Mouse (Mus musculus) liver, embryonic 11.5 days (tissue): ENCODE measurements around the gene Aspg. TPM values are rescaled to one million over a fixed set of nuclear protein-coding genes. Genes with fewer than 3 reads are reported as not detected.

ENCODE experiments used
- ATAC-seq: fragments of 200-750 bp; cut with Nextera tagmentation; replicated peaks from 2 replicates; pipeline ENCODE4 v1.8.0; 2017; ENCODE audit warnings: moderate number of reproducible peaks, mild to moderate bottlenecking, moderate TSS enrichment, moderate library complexity; ENCODE audit not compliant: low FRiP score
- DNase-seq: peaks from one replicate; pipeline ENCODE4 v3.0.0-alpha.2; 2017; ENCODE audit warnings: low spot score
- H3K27ac ChIP-seq: fragments of 300-500 bp; sonication (generic); 2 replicates; pipeline ENCODE4 v1.5.1; 2014; ENCODE audit warnings: mild to moderate bottlenecking, low read depth, low read length, control low read depth
- H3K27me3 ChIP-seq: fragments of 300-500 bp; sonication (generic); replicated peaks from 2 replicates; pipeline ENCODE4 v1.6.1; 2014; ENCODE audit warnings: low read length, mixed read lengths; ENCODE audit not compliant: control insufficient read depth, insufficient read depth
- H3K36me3 ChIP-seq: fragments of 300-500 bp; sonication (generic); 2 replicates; pipeline ENCODE4 v1.6.1; 2014; ENCODE audit warnings: mild to moderate bottlenecking, low read length, moderate library complexity, mixed read lengths; ENCODE audit not compliant: control insufficient read depth, insufficient read depth
- H3K4me1 ChIP-seq: fragments of 300-500 bp; sonication (generic); replicated peaks from 2 replicates; pipeline ENCODE4 v1.6.1; 2014; ENCODE audit warnings: low read length, mixed read lengths; ENCODE audit not compliant: control insufficient read depth, insufficient read depth
- H3K4me2 ChIP-seq: fragments of 300-500 bp; sonication (generic); 2 replicates; pipeline ENCODE4 v1.6.1; 2014; ENCODE audit warnings: mild to moderate bottlenecking, control low read depth, moderate library complexity
- H3K4me3 ChIP-seq: fragments of 300-500 bp; sonication (generic); 2 replicates; pipeline ENCODE4 v1.5.1; 2014; ENCODE audit warnings: low read depth, low read length, control low read depth
- H3K9ac ChIP-seq: fragments of 300-500 bp; sonication (generic); 2 replicates; pipeline ENCODE4 v1.6.1; 2014; ENCODE audit warnings: low read depth, low read length, control low read depth
- H3K9me3 ChIP-seq: fragments of 300-500 bp; sonication (generic); 2 replicates; pipeline ENCODE4 v1.6.1; 2016; ENCODE audit warnings: low read length, inconsistent platforms, mixed read lengths; ENCODE audit not compliant: control insufficient read depth
- WGBS: fragments of 180-500 bp; shearing (Covaris S2); extraction: QIAGEN DNeasy Blood & Tissue Kit; methylation state at CpG from one replicate; pipeline ENCODE4 v1.1.7; 2014; 5-methylcytosine and 5-hydroxymethylcytosine counted together
- polyA plus RNA-seq: library from polyadenylated mRNA; unstranded; fragments of >200 nt; fragmentation: Nextera tagmentation; extraction: Ambion mirVana; gene quantifications from 2 replicates; pipeline ENCODE4 v1.2.1, GENCODE M21; 2014

Gene Aspg
- polyA plus RNA-seq, 1 experiment from 2014 or later, result 0.73 TPM

DNA sequence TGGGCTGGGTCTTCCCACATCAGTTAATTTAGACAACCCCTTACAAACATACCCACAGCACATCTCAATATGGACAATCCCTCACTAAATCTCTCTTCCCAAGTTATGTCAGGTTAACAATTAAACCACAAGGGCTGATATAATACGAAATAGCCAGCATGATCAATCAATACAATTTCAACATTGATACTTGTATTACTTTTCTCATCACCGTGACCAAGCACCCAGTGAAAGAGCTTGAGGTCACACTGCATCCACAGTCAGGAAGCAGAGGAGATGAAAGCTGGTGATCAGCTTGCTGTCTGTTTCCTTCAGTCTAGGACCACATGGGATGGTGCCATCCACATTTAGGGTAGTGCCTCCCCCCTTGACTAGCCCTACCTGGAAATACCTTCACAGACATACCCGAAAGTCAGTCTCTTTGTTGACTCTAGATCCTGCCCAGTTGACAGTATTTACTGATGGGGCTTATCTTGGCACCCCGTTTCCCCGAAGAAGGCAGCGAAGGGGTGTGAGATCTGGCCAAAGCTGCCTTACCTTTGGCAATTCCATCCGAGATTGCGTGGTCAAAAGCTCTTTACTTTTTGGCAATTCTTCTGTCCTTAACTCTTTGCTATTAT lies 12.1 kb upstream of the Aspg start:
- no peak overlapping the region for H3K27ac ChIP-seq
- 61% methylated on average over 8 of the region's 8 CpGs for WGBS

DNA sequence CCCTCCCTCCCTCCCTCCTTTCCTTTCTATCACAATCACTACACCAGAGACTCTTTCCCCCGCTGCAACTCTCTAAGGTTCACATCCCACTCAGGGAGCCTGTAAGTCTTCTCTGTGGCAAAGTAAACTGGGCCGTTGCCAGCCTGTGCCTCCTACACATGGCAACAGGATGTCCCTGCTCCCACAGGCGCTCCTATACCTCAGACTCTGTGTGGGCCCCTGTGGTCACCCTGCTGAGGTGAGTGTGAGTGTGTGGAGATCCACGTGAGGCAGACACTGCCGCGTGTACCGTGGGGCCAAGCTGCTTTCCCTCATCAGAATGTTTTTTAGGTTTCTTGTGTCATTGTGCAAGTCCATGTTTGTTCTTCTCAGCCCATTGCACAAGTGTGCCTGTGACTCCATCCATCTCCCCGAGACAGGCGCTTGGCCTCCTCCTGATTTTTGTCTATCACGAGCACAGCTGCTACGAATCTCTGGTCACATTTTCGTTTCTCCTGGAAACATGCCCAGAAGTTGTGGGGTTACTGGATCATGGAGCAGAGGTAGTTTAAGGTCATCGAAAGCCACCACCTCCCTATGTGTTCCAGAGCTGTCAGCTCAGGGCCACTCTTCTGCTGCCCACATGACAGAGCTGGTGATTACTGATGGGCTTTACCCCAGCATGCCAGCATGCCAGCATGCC lies 10.3 kb upstream of the Aspg start:
- Histone ChIP-seq H3K4me1 (no peaks in the 10 kb centered on the region; the same call in 1 of the 2 replicates), H3K4me3 (no peak overlapping the region), H3K36me3 (no peaks in the 10 kb centered on the region), H3K9ac (no peak overlapping the region), H3K9me3 (no peaks in the 10 kb centered on the region), H3K4me2 (no peak overlapping the region), H3K27ac (no peak overlapping the region), H3K27me3 (no peaks in the 10 kb centered on the region; the same call in 1 of the 2 replicates)
- DNase-seq, result no peak
- 75% methylated on average over 13 of the region's 13 CpGs for WGBS
- no peak for ATAC-seq

More for the DNA sequence above, 12.1 kb upstream of the Aspg start:
- Histone ChIP-seq H3K4me1 (no peaks in the 10 kb centered on the region; the same call in 1 of the 2 replicates), H3K4me3 (no peak overlapping the region), H3K9ac (no peak overlapping the region), H3K27me3 (no peaks in the 10 kb centered on the region; the same call in none of the 2 replicates), H3K36me3 (no peaks in the 10 kb centered on the region), H3K4me2 (no peak overlapping the region), H3K9me3 (no peaks in the 10 kb centered on the region)
- ATAC-seq (no peak), DNase-seq (no peak)

DNA sequence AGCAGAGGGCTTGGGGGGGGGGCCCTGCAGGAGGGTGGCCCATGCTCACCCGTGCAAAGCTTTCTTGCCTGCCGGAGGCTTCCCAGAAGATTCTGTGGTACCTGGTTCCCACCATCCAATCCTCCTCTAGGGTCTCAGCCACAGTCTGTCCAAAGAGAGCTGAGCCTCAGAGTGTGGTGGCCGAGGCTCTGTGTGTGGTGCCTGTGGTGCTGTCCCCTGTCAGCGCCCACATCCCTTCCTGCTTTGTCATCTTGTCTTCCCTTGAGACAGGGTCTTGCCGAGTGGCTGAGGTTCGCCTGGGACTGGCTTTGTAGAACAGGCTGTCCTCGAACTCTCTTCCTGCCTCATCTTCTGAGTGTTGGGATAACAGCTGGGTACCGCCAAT lies 9.8 kb upstream of the Aspg start:
- no peak overlapping the region for H3K9ac ChIP-seq
- WGBS, result 57% methylated on average over 8 of the region's 8 CpGs
- no peaks in the 10 kb centered on the region; the same call in 1 of the 2 replicates for H3K4me1 ChIP-seq
- no peaks in the 10 kb centered on the region for H3K36me3 ChIP-seq
- H3K4me3 ChIP-seq, result no peak overlapping the region
- H3K9me3 ChIP-seq, result no peaks in the 10 kb centered on the region
- no peak overlapping the region for H3K27ac ChIP-seq
- no peak for DNase-seq
- no peaks in the 10 kb centered on the region; the same call in 1 of the 2 replicates for H3K27me3 ChIP-seq
- H3K4me2 ChIP-seq, result no peak overlapping the region
- no peak for ATAC-seq

DNA sequence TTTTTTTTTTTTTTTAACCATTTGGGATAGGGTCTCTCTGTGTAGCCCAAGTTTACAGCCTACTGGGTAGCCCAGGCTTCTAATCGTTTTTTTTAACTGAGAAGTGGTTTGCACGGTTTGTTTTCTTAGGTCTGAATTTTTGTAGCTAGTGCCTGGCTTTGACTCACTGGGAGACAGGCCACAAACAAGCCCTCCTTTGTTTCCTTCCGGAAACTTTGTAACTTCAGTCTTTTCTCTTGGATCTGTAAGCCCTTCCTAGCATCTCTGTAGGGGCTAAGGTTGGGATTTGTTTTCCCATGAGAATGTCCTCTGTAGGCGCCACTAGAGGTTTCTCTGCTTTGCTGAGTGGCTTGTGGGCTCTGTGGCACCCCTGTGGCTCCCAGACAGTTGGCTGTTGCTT lies 6.4 kb upstream of the Aspg start:
- H3K27ac ChIP-seq, result no peak overlapping the region
- H3K9me3 ChIP-seq, result no peaks in the 10 kb centered on the region
- DNase-seq (no peak), ATAC-seq (no peak)
- no peak overlapping the region for H3K4me2 ChIP-seq
- H3K4me1 ChIP-seq, result no peaks in the 10 kb centered on the region; the same call in 1 of the 2 replicates
- no peak overlapping the region for H3K9ac ChIP-seq
- no peak overlapping the region for H3K4me3 ChIP-seq
- no peaks in the 10 kb centered on the region for H3K27me3 ChIP-seq
- H3K36me3 ChIP-seq, result no peaks in the 10 kb centered on the region
- 73% methylated on average over 4 of the region's 4 CpGs for WGBS

DNA sequence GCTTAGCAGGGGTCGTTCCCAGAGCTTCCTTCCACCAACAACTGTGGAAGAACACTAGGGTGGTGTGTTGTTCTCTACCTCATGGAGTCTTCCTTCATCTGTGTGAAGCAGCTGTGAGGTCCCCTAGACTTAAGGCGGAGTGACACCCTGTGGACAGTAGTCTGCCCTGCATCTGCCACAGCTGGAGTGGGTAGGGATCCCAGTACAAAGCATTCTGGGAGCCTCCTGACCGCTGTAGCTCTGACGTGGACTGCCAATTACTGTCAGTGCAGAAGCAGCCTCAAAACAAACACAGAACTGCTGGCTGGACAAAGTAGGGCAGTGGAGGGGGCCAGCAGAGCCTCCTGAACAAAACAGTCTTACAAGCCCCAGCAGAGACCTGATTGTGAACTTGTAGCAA lies 5.4 kb upstream of the Aspg start:
- Histone ChIP-seq H3K4me3 (no peak overlapping the region), H3K4me1 (no peaks in the 10 kb centered on the region; the same call in 1 of the 2 replicates), H3K27ac (no peak overlapping the region), H3K9me3 (no peaks in the 10 kb centered on the region), H3K36me3 (no peaks in the 10 kb centered on the region), H3K27me3 (no peaks in the 10 kb centered on the region), H3K9ac (no peak overlapping the region), H3K4me2 (no peak overlapping the region)
- ATAC-seq (no peak), DNase-seq (no peak)
- WGBS, result 51% methylated on average over 4 of the region's 4 CpGs

DNA sequence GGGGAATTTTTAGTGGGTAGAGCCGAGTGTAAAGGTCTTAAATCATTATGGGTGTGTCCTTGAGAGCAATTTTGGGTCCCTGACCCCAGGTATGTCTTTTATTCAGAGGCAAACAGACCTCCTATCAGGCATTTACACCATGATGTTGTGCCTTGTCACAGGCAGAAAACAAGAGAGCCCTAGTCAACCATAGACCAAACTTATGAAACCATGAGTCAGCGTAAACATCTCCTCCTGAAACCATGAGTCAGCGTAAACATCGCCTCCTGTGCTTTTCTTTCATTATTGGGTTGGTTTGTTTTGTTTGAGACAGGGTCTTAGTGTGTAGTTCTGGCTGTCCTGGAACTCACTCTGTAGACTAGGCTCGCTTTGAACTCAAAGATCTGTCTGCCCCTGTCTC lies 3.3 kb upstream of the Aspg start:
- WGBS, result 78% methylated on average over 5 of the region's 5 CpGs
- DNase-seq, result no peak

DNA sequence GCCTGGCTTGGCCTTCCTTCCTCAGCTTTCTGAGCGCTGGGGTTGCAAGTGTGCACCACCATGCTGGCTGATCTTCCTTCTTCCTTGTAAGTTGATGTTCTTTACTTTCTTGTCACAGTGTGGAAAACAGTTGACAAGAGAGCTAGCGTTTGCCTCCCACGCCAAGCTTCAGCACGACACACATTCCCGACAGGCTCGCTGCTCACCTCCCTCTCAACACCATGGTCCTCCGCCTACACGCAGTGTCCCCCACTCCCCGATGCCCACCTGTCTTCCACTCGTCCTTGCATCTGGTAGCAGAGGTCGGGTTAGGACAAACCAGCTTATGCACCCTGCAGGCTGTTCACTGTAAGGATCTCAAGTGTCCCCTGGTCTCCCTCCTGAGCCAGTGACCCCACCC lies 1.6 kb upstream of the Aspg start:
- H3K27ac ChIP-seq, result no peak overlapping the region
- WGBS, result 81% methylated on average over 11 of the region's 11 CpGs
- ATAC-seq (no peak), DNase-seq (no peak)
- H3K9me3 ChIP-seq, result no peaks in the 10 kb centered on the region
- no peaks in the 10 kb centered on the region for H3K4me1 ChIP-seq
- no peak overlapping the region for H3K4me3 ChIP-seq
- H3K27me3 ChIP-seq, result peaks cover 15% of the 10 kb centered on the region; the same call in 1 of the 2 replicates
- H3K9ac ChIP-seq, result no peak overlapping the region
- no peaks in the 10 kb centered on the region for H3K36me3 ChIP-seq
- no peak overlapping the region for H3K4me2 ChIP-seq

More for the DNA sequence above, 3.3 kb upstream of the Aspg start:
- no peaks in the 10 kb centered on the region for H3K9me3 ChIP-seq
- H3K36me3 ChIP-seq, result no peaks in the 10 kb centered on the region
- peaks cover 15% of the 10 kb centered on the region; the same call in 1 of the 2 replicates for H3K27me3 ChIP-seq
- ATAC-seq, result no peak; the same call in 1 of the 2 replicates
- no peak overlapping the region for H3K9ac ChIP-seq
- H3K4me1 ChIP-seq, result no peaks in the 10 kb centered on the region
- no peak overlapping the region for H3K4me3 ChIP-seq
- H3K27ac ChIP-seq, result no peak overlapping the region
- no peak overlapping the region for H3K4me2 ChIP-seq

DNA sequence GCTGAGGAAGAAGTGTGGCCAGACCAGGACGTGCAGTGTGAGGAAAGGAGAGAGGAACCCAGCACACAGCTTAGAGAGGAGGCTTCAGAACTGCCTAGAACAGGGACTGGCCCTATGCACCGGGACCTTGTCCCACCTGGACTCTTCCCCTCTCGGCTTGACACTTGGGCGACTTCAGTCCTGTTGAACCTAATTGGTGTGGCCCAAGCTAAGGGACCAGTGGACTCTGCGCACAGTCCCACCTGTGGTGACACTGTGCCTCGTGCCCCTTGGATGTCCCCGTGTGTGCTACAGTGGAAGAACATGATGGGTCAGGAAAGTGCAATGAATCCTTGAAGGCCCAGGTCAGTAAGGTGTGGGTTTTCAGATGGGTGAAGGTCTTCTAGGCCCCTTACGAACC lies 1.2 kb downstream of the Aspg start:
- 0 out of 2 replicates have a peak, but pooled peaks cover under 1% of the 10 kb centered on the region for H3K4me1 ChIP-seq
- no peak overlapping the region for H3K4me2 ChIP-seq
- no peak overlapping the region for H3K9ac ChIP-seq
- H3K36me3 ChIP-seq, result no peaks in the 10 kb centered on the region
- no peak for ATAC-seq
- no peak overlapping the region for H3K4me3 ChIP-seq
- H3K9me3 ChIP-seq, result no peaks in the 10 kb centered on the region
- no peak overlapping the region for H3K27ac ChIP-seq
- peaks cover 15% of the 10 kb centered on the region; the same call in 1 of the 2 replicates for H3K27me3 ChIP-seq
- WGBS, result 72% methylated on average over 8 of the region's 8 CpGs
- DNase-seq, result no peak
